Mouse (Mus musculus) retina, adult 2 months (tissue): ENCODE measurements around the gene Tmem54.

ENCODE experiments used
- DNase-seq: peaks from one replicate; pipeline ENCODE4 v3.0.0-alpha.2; 2012; ENCODE audit warnings: low read depth, low spot score

The Tmem54 gene

DNA sequence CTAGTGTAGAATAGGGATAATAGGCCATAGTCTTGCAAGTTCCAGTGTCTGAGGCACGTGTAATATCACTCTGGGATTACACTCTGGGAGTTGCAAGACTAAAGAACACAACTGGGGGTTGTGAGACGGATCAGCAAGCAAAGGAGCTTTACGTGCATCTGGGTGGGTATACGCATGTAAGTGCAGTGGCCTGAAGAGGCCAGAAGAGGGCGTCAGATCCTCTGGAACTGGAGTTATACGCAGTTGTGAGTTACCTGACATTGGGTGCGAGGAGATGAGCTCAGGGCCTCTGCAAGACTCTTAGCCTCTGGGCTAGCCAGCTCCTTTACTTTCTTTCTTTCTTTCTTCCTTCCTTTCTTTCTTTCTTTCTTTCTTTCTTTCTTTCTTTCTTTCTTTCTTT is 8.3 kb upstream of the Tmem54 start:
- DNase-seq: no peak

- no peak for DNase-seq
Observed at GRCm38 (mm10) chr4:129102133-129102829, 3.1 kb upstream of the Tmem54 start.

GRCm38 (mm10) chr4:129106073-129106472 is 725 bp downstream of the Tmem54 start:
- DNase-seq: no peak

GRCm38 (mm10) chr4:129107348-129107899 is 2.1 kb downstream of the Tmem54 start:
- no peak for DNase-seq

- no peak for DNase-seq
Observed at GRCm38 (mm10) chr4:129108624-129109023, 3.3 kb downstream of the Tmem54 start.

GRCm38 (mm10) chr4:129110804-129111203 is 5.5 kb downstream of the Tmem54 start:
- no peak for DNase-seq

- DNase-seq: no peak
Observed at GRCm38 (mm10) chr4:129111350-129111749, 6.0 kb downstream of the Tmem54 start.

DNA sequence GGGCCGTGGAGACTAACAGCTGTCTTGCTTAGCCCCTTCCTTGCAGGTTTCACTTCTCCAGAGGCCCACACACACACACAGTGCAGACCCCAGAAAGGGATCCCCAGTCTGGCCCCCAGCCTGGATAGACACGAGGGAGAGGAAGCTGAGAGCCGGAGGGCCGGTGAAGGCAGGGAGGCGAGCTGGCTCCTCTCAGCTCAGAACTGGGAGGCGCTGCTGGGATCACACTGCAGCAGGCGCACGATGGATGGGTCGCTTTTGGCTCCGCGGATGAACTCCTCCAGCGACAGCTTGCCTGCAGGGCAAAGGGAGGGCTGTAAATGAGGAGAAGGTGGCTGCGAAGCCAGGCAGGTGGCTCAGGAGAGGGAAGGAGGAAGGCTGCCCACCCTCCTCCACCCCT is 6.9 kb downstream of the Tmem54 start:
- DNase-seq: no peak

DNA sequence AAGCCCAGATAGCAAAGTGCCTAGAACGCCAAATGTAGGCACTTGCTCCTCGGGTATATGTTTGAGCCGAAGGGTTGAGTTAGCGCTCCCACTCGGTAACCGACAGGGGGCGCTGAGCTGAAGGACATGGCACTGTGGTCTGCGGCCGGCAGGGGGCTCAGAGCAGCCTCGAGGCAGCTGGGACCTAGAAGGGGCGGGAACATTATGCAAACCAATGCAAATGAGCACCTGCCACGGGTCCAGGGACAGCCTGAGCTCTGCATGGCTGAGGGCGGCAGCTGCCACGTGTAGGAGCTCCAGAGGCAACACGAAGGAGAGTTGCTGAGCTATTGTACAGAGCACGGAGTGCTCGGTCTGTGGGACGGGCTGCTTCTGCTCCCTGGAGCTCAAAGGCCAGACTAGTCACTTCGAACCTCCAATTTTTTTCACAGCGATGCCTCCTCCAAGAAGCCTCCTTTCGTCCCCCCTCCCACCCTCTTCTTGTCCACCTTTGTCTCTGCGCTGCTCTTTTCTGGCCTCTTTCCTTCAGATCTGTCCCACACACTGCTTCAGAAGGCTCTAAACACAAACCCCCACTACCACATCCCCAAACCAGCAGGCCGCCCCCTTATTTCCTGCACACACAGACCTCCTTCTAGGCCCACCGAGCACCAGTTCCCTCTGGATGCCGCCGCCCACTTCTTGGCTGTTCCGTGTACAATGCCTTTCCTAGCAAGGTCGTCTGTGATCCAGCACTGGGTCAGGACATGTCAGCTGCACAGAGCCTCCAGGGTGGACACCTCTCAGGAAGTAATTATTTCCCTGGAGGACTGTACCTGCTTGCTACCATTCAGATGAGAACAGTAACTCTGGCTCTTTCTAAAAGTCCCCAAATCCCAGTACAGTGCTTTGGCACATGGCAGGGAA is 8.0 kb downstream of the Tmem54 start:
- DNase-seq: peak; percentile 50

- no peak for DNase-seq
Observed at GRCm38 (mm10) chr4:129116703-129117102, 11.4 kb downstream of the Tmem54 start.

DNA sequence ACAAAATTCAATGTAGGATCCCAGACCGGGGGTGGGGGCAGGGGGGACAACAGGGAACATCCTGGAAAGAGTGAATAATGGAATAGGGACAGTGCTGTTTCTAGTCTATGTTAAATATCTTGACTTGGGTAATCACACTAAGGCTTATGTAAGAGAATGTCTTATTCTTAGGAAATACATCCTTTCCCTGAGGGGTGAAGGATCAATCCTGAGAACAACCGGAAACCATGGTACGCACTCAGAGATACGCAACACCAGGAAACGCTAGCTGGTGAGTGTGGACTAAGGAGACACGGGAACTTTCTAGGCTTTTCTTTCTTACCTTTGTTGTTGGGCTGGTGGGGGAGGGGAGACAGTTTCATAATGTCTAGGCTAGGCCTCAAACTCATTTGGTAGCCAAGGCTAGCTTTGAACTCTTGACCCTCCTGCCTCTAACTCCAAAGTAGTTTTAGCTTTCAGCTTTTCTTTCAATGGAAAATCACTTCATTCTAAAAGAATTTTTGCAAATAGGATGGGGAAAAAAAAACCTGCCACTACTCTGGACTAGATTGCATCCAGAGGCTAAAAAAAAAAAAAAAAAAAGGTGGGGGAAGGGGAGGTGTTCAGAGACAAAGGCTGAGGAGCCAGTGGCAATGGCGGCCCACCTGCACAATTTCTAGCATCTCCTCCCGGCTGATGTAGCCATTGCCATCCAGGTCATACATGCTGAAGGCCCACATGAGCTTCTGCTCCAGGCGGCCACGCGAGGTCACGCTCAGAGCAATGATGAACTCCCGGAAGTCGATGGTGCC is 12.6 kb downstream of the Tmem54 start:
- no peak for DNase-seq

GRCm38 (mm10) chr4:129119708-129120107 is 14.4 kb downstream of the Tmem54 start:
- no peak for DNase-seq

DNA sequence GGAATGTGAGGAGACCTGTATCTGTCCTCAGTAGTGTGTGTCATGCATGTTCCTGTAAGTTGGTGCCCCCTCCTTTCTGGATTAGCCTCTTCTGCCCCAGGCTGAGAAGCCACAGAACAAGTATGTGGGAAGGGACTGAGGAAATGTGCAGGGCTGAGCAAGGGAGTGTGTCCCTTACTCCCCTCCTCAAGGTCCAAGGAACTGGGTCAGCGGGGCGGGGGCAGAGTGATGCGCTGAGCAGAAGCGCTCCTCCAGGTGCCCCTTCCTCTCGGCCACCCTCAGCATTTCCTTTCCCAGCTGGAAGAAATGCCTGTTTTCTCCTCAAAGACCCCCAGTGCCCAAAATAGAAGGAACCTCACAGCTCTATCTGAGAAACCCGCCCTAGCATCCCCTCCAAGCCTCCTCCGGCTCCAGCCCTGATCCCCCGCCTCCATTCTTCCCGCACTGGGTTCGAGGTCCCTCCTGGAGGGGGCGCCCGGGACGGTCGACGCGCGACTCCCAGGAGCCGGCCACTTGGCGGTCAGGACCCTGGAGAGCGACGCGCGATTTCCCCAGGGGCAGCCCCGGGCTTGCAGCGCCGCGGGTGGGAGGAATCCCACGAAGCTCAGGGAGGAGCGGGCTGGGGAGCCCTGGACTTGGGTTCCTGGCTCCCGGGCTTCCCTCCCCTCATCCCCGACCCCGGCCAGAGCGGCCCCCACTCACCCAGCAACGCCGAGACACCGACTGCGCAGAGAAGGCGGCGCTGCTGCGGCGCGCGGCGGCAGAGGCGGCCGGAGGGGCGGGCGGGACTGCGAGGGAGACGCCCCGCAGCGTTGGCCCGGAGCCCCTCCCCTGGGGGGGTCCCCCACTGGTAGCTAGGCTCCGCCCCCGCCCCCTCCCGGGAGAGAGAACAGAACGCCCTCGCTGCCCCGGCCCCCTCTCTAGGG is 15.4 kb downstream of the Tmem54 start:
- DNase-seq: no peak

GRCm38 (mm10) chr4:129121569-129122086 is 16.3 kb downstream of the Tmem54 start, which contains the start of gene Hpca:
Gene Hpca, minus strand, starts transcription at chr4:129122036.
- no peak for DNase-seq

DNA sequence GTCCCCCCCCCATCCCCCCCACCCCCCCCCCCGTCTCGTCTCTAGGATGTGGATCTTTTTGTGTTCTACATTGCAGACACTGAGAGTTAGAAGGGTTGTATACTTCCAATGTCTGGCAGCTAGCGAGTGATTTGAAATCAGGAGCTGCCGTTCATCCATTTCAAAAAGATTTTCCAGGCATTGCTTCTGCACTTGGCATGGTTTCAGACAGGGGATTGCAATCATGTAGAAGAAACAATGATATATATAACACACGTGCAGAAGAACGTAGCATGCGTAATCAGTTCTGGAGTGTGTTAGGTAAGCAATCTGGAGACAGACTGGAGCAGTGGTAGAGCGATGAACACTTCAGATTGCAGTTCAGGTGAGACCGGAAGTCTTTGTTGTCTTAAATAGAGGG is 16.8 kb downstream of the Tmem54 start:
- DNase-seq: no peak

- no peak for DNase-seq
Observed at GRCm38 (mm10) chr4:129122719-129123118, 17.4 kb downstream of the Tmem54 start.

DNA sequence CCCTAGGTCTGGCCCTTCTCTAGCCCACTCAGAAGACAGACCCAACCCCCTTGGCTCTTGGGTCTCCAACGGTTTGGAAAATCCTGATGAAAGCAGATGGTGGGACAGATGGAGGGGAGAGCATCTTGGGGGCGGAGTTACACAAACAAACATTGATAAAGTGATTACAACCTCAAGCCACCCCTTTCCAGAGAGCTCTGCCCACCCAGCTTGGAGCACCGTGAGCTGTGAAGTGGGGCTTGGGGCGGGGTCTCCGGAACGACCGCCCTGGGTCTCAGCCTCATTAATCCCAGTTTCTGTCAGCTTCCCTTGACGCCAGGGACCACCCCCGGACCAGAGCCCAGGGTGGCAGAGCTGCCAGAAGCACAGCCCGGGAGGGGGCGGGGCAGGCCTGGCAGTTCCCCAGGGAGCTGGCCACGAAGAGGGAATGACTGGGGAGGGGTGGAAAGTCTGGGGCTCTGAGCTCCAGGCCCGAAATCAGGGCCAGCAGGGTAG is 19.4 kb downstream of the Tmem54 start:
- DNase-seq: no peak

DNA sequence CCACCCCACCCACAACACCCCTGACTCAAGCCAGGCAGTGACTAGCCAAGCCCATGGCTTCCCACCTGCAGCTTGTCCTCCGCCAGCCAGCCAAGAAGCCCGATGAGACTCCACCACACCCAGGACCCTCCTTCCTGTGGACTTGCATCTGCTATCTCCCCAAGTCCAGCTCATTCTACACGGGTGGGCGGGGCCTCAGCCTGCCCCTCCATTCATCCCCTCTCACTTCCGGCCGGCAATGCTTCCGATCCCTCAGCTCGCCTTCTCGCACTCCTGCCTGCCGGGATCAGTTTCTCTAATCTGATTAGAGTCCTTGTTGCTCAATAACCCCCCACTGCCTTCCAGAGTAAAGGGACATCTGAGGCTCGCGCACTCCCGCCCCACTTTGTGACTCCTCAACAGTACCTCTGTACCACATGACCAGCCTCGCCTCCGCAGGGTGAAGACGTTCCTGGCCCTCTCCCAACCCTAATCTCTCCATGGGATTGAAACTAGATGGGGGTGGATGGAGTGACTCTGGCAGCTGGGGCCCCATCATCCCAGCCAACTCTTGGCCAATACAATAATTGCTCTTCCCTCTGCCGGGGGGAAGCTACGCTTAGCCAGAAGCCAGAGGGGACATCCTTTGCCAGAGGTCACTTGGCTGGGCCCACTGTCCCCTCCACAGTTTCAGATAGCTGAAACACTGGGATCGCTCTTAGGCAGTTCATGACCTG is 20.5 kb downstream of the Tmem54 start:
- no peak for DNase-seq

- DNase-seq: no peak
Observed at GRCm38 (mm10) chr4:129128582-129129338, 23.4 kb downstream of the Tmem54 start.
